Mouse (Mus musculus): ENCODE data around the gene Irgc1.

DNA sequence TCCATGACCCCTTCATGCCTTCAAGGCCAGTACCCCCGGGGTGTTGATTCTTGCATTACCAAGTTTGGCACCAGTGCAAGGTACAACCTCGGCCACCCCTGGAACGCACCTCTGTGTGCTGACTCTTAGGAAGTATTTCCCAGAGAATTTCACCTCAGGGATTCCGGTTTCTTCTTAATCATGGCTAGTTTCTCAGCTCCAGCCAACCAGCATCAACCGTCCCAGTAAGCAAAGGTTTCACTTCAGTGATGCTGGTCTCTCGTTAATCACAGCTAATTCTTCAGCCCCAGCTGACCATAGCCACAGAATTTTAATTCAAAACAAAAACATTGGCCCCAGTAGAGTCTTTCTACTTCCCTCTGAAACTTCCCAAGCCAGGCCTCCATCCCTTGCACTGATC, 42.0 kb downstream of the Irgc1 start:
- TF ChIP-seq CTCF (IDR thresholded peaks at IDR 0.05 in 2 of 3, conservative IDR thresholded peaks at IDR 0.05 in 1 of 3; ENCODE audit: control insufficient read depth in 1 of 3, insufficient read depth in 1 of 3, low read depth in 2 of 3, low read length in 3 of 3, poor library complexity in 1 of 3, severe bottlenecking in 1 of 3): no peak
- no peak for TF ChIP-seq SMC3 (IDR thresholded peaks at IDR 0.05; ENCODE audit: low read depth, low read length)
- 0 out of 4 replicates have a peak, but pooled peaks of 1 of the 2 experiments have one; percentile 6 for TF ChIP-seq POLR2A (IDR thresholded peaks at IDR 0.05; ENCODE audit: control insufficient read depth in 1 of 2, insufficient read depth in 1 of 2, low read depth in 1 of 2, low read length in 2 of 2, poor library complexity in 1 of 2)
- TF ChIP-seq NRF1 (IDR thresholded peaks at IDR 0.05; ENCODE audit: insufficient read depth, low read depth, low read length, poor library complexity, severe bottlenecking): no peak

Measured in MEL (cell line).